Mouse (Mus musculus) kidney, adult 10 weeks (tissue): ENCODE data around the gene Fam160a2. TPM values are rescaled to one million over a fixed set of nuclear protein-coding genes. Genes with fewer than 3 reads are reported as not detected.

Source experiments
- polyA plus RNA-seq: library from polyadenylated mRNA; stranded (reverse); fragments of 350-450 nt; fragmentation: Illumina TruSeq; extraction: RNeasy Lipid Tissue Mini Kit (QIAGEN cat#74804); gene quantifications from one replicate; pipeline ENCODE4 v1.2.3, GENCODE M21; 2014; ENCODE audit warnings: low read depth, low replicate concordance

Fam160a2 gene
- 12.0 TPM for polyA plus RNA-seq

GRCm38 (mm10) chr7:105399935-105400624, at the start of gene Fam160a2:
Gene Fam160a2, minus strand, starts transcription at chr7:105400054.

DNA sequence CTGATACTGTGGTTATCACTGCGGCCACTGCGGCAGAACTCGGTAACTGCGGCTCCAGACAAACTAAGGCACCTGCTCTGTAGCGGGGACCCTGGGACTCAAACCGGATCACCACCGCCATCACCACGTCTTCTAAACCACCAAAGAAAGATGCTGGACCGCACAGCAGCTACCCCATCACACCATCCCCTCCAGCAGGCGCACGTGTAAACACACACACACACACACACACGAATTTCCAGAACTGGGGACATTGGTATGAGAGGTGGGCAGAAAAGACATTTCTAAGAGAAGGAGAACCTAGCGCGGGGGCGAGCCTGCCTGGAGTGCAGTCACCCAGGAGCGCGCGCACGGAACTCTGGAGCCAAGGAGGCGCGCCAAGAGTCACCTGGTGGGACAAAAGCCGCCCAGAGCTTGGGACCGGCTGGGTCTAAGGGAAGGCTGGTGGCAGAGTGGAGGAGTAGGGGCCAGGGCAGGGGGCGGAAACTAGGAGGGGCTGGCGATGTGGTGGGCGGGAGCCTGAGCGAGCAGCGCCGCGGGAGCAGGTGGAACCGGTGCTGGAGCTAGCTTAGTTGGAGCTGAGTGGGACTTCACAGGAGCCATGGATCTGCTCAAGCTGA, 25.7 kb upstream of the Fam160a2 start, which contains the start of gene Cckbr:
Gene Cckbr (plus strand): TSS at position 308 of the 620 bp plus-strand sequence.

GRCm38 (mm10) chr7:105404268-105404667, 4.4 kb upstream of the Fam160a2 start, which contains the start of gene Cnga4:
Gene Cnga4, plus strand, starts transcription at chr7:105404568.

GRCm38 (mm10) chr7:105374866-105375265, 25.0 kb downstream of the Fam160a2 start, which contains the start of gene Gm5901:
Gene Gm5901, plus strand, starts transcription at chr7:105375038.

GRCm38 (mm10) chr7:105367930-105368329, 31.9 kb downstream of the Fam160a2 start, which contains the start of gene Olfr692:
Gene Olfr692, plus strand, starts transcription at chr7:105368230.

GRCm38 (mm10) chr7:105342170-105342569, 57.7 kb downstream of the Fam160a2 start, which contains the start of gene Olfr691:
Gene Olfr691, minus strand, starts transcription at chr7:105342270.

DNA sequence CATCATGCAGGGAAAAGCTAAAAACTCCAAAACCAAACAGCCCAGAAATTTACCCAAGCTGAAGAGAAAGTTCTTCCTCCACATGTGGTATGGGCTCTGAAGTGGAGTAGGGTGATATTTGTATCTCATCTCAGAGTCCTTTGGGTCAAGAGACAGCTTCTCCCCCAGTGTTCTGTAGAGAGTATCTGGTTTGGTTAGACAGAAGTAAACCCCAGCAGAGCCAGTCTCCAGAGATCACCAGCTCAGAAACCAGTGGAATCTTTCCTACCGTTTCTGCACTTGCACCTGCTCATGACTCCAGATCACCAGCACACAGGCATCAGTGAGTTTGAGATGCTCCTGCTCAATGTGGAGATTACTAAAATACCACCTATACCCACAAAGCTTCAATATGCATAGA, 65.8 kb downstream of the Fam160a2 start, which contains the start of gene Olfr690:
Gene Olfr690 (minus strand): TSS at position 101 of the 400 bp plus-strand sequence.

Other genes starting within 250 kb of the Fam160a2 start
- gene Olfr684, start 236.4 kb downstream of the Fam160a2 start, polyA plus RNA-seq = not detected
- gene Olfr685, start 214.0 kb downstream of the Fam160a2 start, polyA plus RNA-seq = not detected
- gene Olfr686, start 192.6 kb downstream of the Fam160a2 start, polyA plus RNA-seq = not detected
- not detected for gene Olfr688, start 112.0 kb downstream of the Fam160a2 start, polyA plus RNA-seq
- gene Olfr689, start 88.9 kb downstream of the Fam160a2 start, polyA plus RNA-seq = not detected
- gene Olfr690, start 66.0 kb downstream of the Fam160a2 start, polyA plus RNA-seq = not detected
- gene Olfr691, start 57.8 kb downstream of the Fam160a2 start, polyA plus RNA-seq = not detected
- not detected for gene Olfr692, start 31.8 kb downstream of the Fam160a2 start, polyA plus RNA-seq
- not detected for gene Gm5901, start 25.0 kb downstream of the Fam160a2 start, polyA plus RNA-seq
- not detected for gene Cnga4, start 4.5 kb upstream of the Fam160a2 start, polyA plus RNA-seq
- gene Cckbr, start 25.7 kb upstream of the Fam160a2 start, polyA plus RNA-seq = not detected
- 3.4 TPM for gene Cavin3, start 82.2 kb upstream of the Fam160a2 start, polyA plus RNA-seq
- 9.9 TPM for gene Smpd1, start 154.3 kb upstream of the Fam160a2 start, polyA plus RNA-seq
- 2.7 TPM for gene Apbb1, start 181.6 kb upstream of the Fam160a2 start, polyA plus RNA-seq
- gene Hpx, start 200.1 kb upstream of the Fam160a2 start, polyA plus RNA-seq = not detected
- gene Trim3, start 233.5 kb upstream of the Fam160a2 start, polyA plus RNA-seq = 5.3 TPM
- 29.8 TPM for gene Timm10b, start 240.0 kb upstream of the Fam160a2 start, polyA plus RNA-seq
- gene Arfip2, start 240.4 kb upstream of the Fam160a2 start, polyA plus RNA-seq = 9.8 TPM
- 0.65 TPM for gene Gm45799, start 240.5 kb upstream of the Fam160a2 start, polyA plus RNA-seq